Mouse (Mus musculus) stomach, postnatal 0 days (tissue): ENCODE results near the gene Sept7.

Experiments used
- CTCF ChIP-seq: IDR thresholded peaks from 2 replicates; pipeline ENCODE4 v1.5.1; 2016; ENCODE audit warnings: antibody characterized with exemption, low read depth, mild to moderate bottlenecking, moderate library complexity
- EP300 ChIP-seq: optimal IDR thresholded peaks from 2 replicates; pipeline ENCODE3; 2016; ENCODE audit warnings: antibody characterized with exemption

GRCm38 (mm10) chr9:25253478-25253824 is 1.2 kb downstream of the Sept7 start:
- TF ChIP-seq CTCF, result no peak
- no peak for TF ChIP-seq EP300
